Mouse (Mus musculus): Measurements from ENCODE around the gene Lrrfip1.

GRCm38 (mm10) chr1:91067716-91068115 is 69.2 kb downstream of the Lrrfip1 start:
- TF ChIP-seq CTCF (IDR thresholded peaks at IDR 0.05; ENCODE audit: extremely low read depth, insufficient read depth, low read length) (no peak), POLR2A (IDR thresholded peaks at IDR 0.05; ENCODE audit: extremely low read depth, insufficient read depth, low read length) (no peak)
